In the genomic region with DNA sequence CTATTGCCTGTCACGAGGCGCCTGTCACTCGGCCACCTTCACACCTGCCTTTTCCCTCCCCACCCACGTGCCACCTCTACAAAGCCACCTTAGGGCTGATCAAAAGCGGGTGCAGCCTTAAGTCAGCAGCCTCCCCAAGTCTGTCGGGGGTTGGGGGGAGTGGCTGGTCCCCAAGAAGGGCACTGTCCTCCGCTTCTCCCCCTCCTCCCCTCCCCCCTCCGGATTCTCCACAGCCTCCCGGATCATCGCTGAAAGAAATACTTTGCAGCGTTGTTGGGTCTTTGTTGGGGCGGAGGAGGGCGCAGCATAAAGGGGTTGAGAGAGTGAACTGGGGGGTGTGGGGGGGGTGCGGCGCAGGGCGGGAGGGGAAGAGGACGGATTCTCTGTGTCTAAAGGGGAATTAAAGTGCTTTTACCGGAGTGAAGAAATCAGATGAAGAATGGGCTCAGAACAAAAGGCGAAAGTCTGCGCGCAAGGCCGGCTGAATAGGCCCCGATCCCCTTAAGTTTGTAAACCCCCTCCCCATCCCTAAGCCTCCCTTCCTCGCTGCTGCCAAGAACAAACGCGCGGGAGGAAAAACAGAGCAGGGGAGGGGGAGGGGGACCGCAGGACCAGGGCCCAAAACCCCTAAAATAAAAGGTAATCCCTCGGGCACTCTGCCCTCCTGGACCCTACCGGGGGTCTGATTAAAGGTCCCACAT, we compare ENCODE assay signal across 9 mouse cellular contexts.
DNase-seq lines count a peak whose midpoint lies in the region; ATAC-seq and TF ChIP-seq lines count a peak whose summit lies in the region.
"Had no signal": no experiment of that assay in that cellular context is flagged by ENCODE, and none has a peak within 500 bp of the region (broad histone marks: within the 10 kb centered on the region; RNA-seq: fewer than 3 reads in every experiment).

No protein-coding gene starts in this region.

- H3K4me3 ChIP-seq in heart, embryonic 15.5 days: 0 out of 2 replicates have a peak overlapping the region, but pooled peaks have one; percentile 2
- H3K4me3 ChIP-seq in embryonic facial prominence, embryonic 10.5 days: peak overlapping the region; percentile 51
- peak overlapping the region; percentile 20 for H3K4me3 ChIP-seq in hindbrain, postnatal 0 days (ENCODE audit: low read length)
- H3K4me3 ChIP-seq in neural tube, embryonic 11.5 days (ENCODE audit: low read depth, low read length): peak overlapping the region; percentile 15; the same call in 1 of the 2 replicates
- H3K4me3 ChIP-seq: megakaryocyte, embryonic 14.5 days had no signal

- no peak overlapping the region for H3K27ac ChIP-seq in heart, embryonic 15.5 days
- peak overlapping the region; percentile 79 for H3K27ac ChIP-seq in embryonic facial prominence, embryonic 10.5 days (replicated peaks)
- no peak overlapping the region for H3K27ac ChIP-seq in hindbrain, postnatal 0 days
- H3K27ac ChIP-seq in neural tube, embryonic 11.5 days (ENCODE audit: low read depth, low read length): no peak overlapping the region

- 3% methylated on average over 30 of the region's 30 CpGs for WGBS in heart, embryonic 15.5 days
- under 1% methylated on average over 30 of the region's 30 CpGs for WGBS in embryonic facial prominence, embryonic 10.5 days
- 4% methylated on average over 26 of the region's 30 CpGs for WGBS in hindbrain, postnatal 0 days
- under 1% methylated on average over 30 of the region's 30 CpGs for WGBS in neural tube, embryonic 11.5 days

- H3K9ac ChIP-seq in heart, embryonic 15.5 days: no peak overlapping the region
- no peak overlapping the region for H3K9ac ChIP-seq in hindbrain, postnatal 0 days (replicated peaks; ENCODE audit: low read length)
- peak overlapping the region; percentile 51 for H3K9ac ChIP-seq in neural tube, embryonic 11.5 days (ENCODE audit: low read length)

- no peaks in the 10 kb centered on the region for H3K9me3 ChIP-seq in heart, embryonic 15.5 days (replicated peaks)
- H3K9me3 ChIP-seq in embryonic facial prominence, embryonic 10.5 days: no peaks in the 10 kb centered on the region
- H3K9me3 ChIP-seq in hindbrain, postnatal 0 days (ENCODE audit: low read length): no peaks in the 10 kb centered on the region
- no peaks in the 10 kb centered on the region for H3K9me3 ChIP-seq in neural tube, embryonic 11.5 days (ENCODE audit: control insufficient read depth, low read length)

- H3K36me3 ChIP-seq in heart, embryonic 15.5 days: no peaks in the 10 kb centered on the region
- no peaks in the 10 kb centered on the region for H3K36me3 ChIP-seq in embryonic facial prominence, embryonic 10.5 days (replicated peaks)
- no peaks in the 10 kb centered on the region for H3K36me3 ChIP-seq in hindbrain, postnatal 0 days (ENCODE audit: insufficient read depth, low read length)
- H3K36me3 ChIP-seq in neural tube, embryonic 11.5 days (ENCODE audit: control insufficient read depth, insufficient read depth, low read length): no peaks in the 10 kb centered on the region

- peaks cover 73% of the 10 kb centered on the region for H3K27me3 ChIP-seq in heart, embryonic 15.5 days
- peaks cover 100% of the 10 kb centered on the region for H3K27me3 ChIP-seq in embryonic facial prominence, embryonic 10.5 days (replicated peaks; ENCODE audit: low read depth, poor library complexity, severe bottlenecking)
- no peaks in the 10 kb centered on the region for H3K27me3 ChIP-seq in hindbrain, postnatal 0 days (ENCODE audit: insufficient read depth, low read length)
- H3K27me3 ChIP-seq in neural tube, embryonic 11.5 days (ENCODE audit: control insufficient read depth, insufficient read depth, low read length): no peaks in the 10 kb centered on the region

- no peak for DNase-seq in heart, postnatal 25 days (ENCODE audit: low spot score)
- peak; percentile 59 for DNase-seq in embryonic facial prominence, embryonic 10.5 days (ENCODE audit: low spot score)
- no peak for DNase-seq in hindbrain, postnatal 0 days (ENCODE audit: low spot score)
- DNase-seq in neural tube, embryonic 11.5 days (ENCODE audit: low spot score): peak; percentile 68
- no peak for DNase-seq in thymus, postnatal 4 days
- no peak for DNase-seq in adrenal gland, adult 8-10 months

- no peak for ATAC-seq in heart, embryonic 15.5 days (replicated peaks; ENCODE audit: insufficient number of reproducible peaks, insufficient read depth, low FRiP score, low read depth)
- ATAC-seq in hindbrain, postnatal 0 days: no peak
- peak; percentile 60 for ATAC-seq in neural tube, embryonic 11.5 days (ENCODE audit: insufficient read depth, low FRiP score, low TSS enrichment)
- no peak for ATAC-seq in frontal cortex, adult (ENCODE audit: low TSS enrichment)

- intact Hi-C loops in heart, postnatal 25 days (cut with DNase I): no loop called here

- H3K4me1 ChIP-seq in heart, embryonic 15.5 days (replicated peaks): peaks cover 4% of the 10 kb centered on the region
- H3K4me1 ChIP-seq in embryonic facial prominence, embryonic 10.5 days: peaks cover 16% of the 10 kb centered on the region
- peaks cover 10% of the 10 kb centered on the region; the same call in 1 of the 2 replicates for H3K4me1 ChIP-seq in hindbrain, postnatal 0 days (ENCODE audit: insufficient read depth, low read length)
- no peaks in the 10 kb centered on the region for H3K4me1 ChIP-seq in neural tube, embryonic 11.5 days (ENCODE audit: control insufficient read depth, insufficient read depth, low read length)
- H3K4me1 ChIP-seq: megakaryocyte, embryonic 14.5 days had no signal

- peak overlapping the region; percentile 34 for H3K4me2 ChIP-seq in heart, embryonic 15.5 days
- peak overlapping the region; percentile 56 for H3K4me2 ChIP-seq in hindbrain, postnatal 0 days (ENCODE audit: low read depth, low read length)
- H3K4me2 ChIP-seq in neural tube, embryonic 11.5 days (ENCODE audit: low read depth): peak overlapping the region; percentile 44

- TF ChIP-seq CTCF in hindbrain, postnatal 0 days (IDR thresholded peaks at IDR 0.05; ENCODE audit: low read depth): no peak

Comparison
In these comparisons a context has a peak if more than half of its experiments do, and no peak if none do; other contexts are left out.
1. DNase-seq: peak in embryonic facial prominence, embryonic 10.5 days (single experiment) and neural tube, embryonic 11.5 days (single experiment); none in heart, postnatal 25 days (single experiment), hindbrain, postnatal 0 days (single experiment), thymus, postnatal 4 days (single experiment) and adrenal gland, adult 8-10 months (single experiment).
2. Peak in every context shown above with its lines, with median percentiles within 50 percentile points of each other: H3K4me2 ChIP-seq and H3K4me3 ChIP-seq.